Mouse (Mus musculus) activated CD4-positive, CD25-positive, alpha-beta regulatory T cell (primary cell): Measurements from ENCODE around the gene Galt. TPM values are rescaled to one million over a fixed set of nuclear protein-coding genes. Genes with fewer than 3 reads are reported as not detected.

ENCODE experiments used
- polyA plus RNA-seq, 2 experiments: library from polyadenylated mRNA; unstranded; fragments of 100-300 nt; shearing (Covaris generic); gene quantifications; one replicate each; pipeline ENCODE4 v1.2.1; 2017

The Galt gene
- polyA plus RNA-seq = 10 to 100 TPM; 67.6 to 86.4 TPM

GRCm38 (mm10) chr4:41754797-41755337 lies at the start of gene Galt:
Gene Galt (plus strand): TSS chr4:41755228.

DNA sequence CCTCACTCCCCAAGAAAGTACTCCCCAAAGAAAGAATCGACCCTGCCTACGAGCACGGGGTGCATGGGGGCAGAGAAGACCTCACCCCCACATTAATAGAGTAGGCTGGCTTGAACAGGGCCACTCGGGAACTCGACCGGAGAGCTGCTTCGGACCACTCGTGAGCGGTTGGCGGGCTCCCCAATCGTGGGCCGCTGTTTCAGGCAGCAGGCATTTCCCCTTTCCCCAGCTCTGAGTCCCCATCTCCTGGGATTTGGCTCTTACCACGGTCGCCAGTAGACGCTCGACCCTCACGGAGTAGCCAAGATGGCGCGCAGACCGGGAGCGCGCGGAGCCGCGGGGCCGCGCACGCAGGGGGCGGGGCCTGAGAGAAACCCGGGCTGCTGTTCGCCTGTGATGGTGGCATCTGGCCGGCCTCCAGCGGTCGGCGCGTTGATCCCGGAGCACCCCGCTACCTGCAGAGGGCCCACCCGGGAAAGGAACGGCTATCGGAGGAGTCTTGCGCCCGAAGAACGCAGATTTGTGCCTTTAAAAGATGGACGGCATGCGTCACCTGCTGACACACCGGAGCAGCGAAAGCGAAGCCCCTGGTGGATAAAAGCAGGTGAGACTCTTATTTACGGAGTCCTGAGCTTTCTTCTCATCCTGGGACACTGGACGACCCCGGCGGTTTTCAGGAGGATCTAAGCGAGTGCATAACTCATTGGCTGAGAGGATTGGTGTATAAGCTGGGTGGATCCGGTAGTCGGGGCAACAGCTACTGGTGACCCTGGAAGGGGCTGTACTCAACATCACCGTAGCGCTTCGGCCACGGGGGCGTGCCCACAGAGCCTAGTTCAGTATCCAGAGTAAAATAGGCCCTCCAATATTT lies 41.6 kb upstream of the Galt start, which contains the start of gene Rpp25l:
Gene Rpp25l, minus strand, starts transcription at position 338 of the 871 bp plus-strand sequence.

GRCm38 (mm10) chr4:41722918-41723351 lies 32.1 kb upstream of the Galt start, which contains the start of gene Dctn3:
Gene Dctn3 (minus strand): TSS chr4:41723170.

DNA sequence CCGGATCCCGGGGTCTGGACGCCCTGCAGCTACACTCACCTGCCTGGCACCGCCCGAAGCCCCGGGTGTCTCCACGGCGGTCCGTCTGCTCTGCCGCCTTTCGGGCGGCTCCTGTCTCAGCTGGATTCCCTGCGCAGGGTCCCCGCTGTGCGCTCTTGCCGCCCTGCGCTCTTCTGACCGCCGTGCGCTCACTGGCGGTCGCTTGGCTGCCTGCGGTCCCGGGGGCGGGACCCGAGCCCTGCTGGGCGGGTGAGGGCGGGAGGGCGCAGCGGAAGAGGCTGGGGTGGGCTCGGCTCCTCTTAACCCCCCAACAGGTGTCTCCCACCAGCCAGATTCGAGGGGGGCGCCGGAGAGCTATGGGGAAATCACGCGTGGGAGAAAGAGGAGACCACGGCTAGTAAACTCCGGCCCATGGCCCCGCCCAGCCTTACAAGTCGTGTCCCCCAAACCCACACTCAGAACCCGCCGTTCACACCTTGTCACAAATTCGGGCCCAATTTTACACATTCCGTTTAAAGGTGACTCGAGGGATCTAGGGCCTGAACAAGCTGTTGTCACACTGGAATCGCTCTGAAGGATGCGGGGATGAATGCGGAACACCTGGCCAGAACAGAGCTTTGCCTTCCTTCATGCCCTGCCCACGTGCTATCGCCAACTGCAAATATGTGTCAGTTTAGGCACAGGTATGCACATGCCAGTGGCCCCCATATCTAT lies 23.8 kb upstream of the Galt start, which contains the start of gene Arid3c:
Gene Arid3c, minus strand, starts transcription at position 91 of the 714 bp plus-strand sequence.

GRCm38 (mm10) chr4:41755338-41756305 lies 594 bp downstream of the Galt start, which contains the start of gene Sigmar1:
Gene Sigmar1 (minus strand): TSS chr4:41756157.

DNA sequence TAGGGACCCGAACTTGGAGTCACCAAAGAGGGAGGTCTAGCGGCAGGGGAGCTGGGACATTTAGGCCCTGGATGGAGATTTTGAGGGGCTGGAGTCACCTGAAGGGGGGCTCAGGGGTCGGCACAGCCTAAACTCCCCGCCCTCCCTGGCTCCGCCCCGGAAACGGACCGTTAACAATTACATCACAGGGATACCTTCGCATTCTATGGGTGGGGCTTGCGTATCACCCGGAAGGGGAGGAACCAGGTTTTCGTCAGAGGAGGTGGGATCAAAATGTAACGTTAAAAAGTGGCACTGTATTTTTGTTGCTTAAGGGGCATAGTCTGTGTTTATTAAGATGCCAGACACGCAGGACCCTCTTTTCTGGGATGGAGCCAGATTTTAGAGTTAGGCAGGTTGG lies 19.0 kb downstream of the Galt start, which contains the start of gene Ccl27a:
Gene Ccl27a, minus strand, starts transcription at position 246 of the 400 bp plus-strand sequence.

Other genes starting within 250 kb of the Galt start
- gene 1110017D15Rik, start 237.9 kb upstream of the Galt start, polyA plus RNA-seq = not detected
- 1 to 10 TPM; 3.1 to 3.5 TPM for gene Fam219a, start 185.7 kb upstream of the Galt start, polyA plus RNA-seq
- not detected for gene Dnaic1, start 185.5 kb upstream of the Galt start, polyA plus RNA-seq
- gene Enho, start 114.9 kb upstream of the Galt start, polyA plus RNA-seq = under 1 TPM in 1 of 2 experiments, not detected in 1; 0.50 TPM
- gene Cntfr, start 58.1 kb upstream of the Galt start, polyA plus RNA-seq = not detected
- 1 to 10 TPM; 2.7 to 5.1 TPM for gene Il11ra1, start 55.2 kb upstream of the Galt start, polyA plus RNA-seq
- 10 to 100 TPM; 45.8 to 48.4 TPM for gene Rpp25l, start 41.7 kb upstream of the Galt start, polyA plus RNA-seq
- gene Dctn3, start 32.1 kb upstream of the Galt start, polyA plus RNA-seq = 100 to 1,000 TPM; 138 to 139 TPM
- not detected for gene Arid3c, start 24.1 kb upstream of the Galt start, polyA plus RNA-seq
- 10 to 100 TPM; 21.2 to 31.7 TPM for gene Sigmar1, start 929 bp downstream of the Galt start, polyA plus RNA-seq
- 1 to 10 TPM; 5.6 to 8.4 TPM for gene Ccl27a, start 19.0 kb downstream of the Galt start, polyA plus RNA-seq
- not detected for gene Gm21541, start 148.4 kb downstream of the Galt start, polyA plus RNA-seq
- 1 to 10 TPM in 1 of 2 experiments, under 1 TPM in 1; 0.72 to 1.6 TPM for gene Gm20878, start 186.3 kb downstream of the Galt start, polyA plus RNA-seq
- not detected for gene Fam205a4, start 210.8 kb downstream of the Galt start, polyA plus RNA-seq